Mouse (Mus musculus): ENCODE results near the gene Hexim1. TPM values are rescaled to one million over a fixed set of nuclear protein-coding genes. Genes with fewer than 3 reads are reported as not detected.

Gene Hexim1
- total RNA-seq, 4 experiments from 2014 or later = 39.0 to 51.3 (median 45.9) TPM

- DNase-seq (ENCODE audit: low spot score in 2 of 2) = peak in 1 of 2 experiments; percentile 68
Observed at GRCm38 (mm10) chr11:103116959-103117590, 1.0 kb downstream of the Hexim1 start.

DNA sequence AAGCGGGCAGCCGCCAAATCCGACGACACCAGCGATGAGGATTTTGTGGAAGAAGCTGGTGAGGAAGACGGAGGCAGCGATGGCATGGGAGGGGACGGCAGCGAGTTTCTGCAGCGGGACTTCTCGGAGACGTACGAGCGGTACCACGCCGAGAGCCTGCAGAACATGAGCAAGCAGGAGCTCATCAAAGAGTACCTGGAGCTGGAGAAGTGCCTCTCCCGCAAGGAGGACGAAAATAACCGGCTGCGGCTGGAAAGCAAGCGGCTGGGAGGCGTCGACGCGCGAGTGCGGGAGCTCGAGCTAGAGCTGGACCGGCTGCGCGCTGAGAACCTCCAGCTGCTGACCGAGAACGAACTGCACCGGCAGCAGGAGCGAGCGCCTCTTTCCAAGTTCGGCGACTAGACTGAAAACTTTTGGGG lies 1.6 kb downstream of the Hexim1 start:
- DNase-seq (ENCODE audit: low spot score in 2 of 2) = no peak

GRCm38 (mm10) chr11:103118866-103119265 lies 2.8 kb downstream of the Hexim1 start:
- no peak for DNase-seq (ENCODE audit: low spot score in 2 of 2)

DNA sequence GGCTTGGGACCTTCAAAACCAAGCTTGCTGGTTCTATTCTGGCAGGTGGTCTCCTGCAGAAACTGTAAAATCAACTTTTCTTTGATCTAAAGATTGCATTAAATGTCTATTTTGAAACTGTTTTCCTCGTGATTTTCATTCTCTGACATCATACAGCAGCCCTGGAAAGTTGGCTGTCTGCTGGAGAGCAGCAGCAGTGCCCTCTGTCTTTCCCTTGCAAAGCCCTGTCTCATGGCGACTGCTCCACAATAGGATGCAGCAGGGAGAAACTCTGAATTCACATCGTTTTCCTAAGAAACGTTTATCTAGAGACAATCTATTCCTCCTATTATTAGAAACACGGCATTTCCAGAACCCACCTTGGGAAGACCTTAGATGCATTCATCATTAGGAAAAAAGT lies 3.6 kb downstream of the Hexim1 start:
- no peak for DNase-seq (ENCODE audit: low spot score in 2 of 2)

GRCm38 (mm10) chr11:103120315-103120714 lies 4.3 kb downstream of the Hexim1 start:
- no peak for DNase-seq (ENCODE audit: low spot score in 2 of 2)

DNA sequence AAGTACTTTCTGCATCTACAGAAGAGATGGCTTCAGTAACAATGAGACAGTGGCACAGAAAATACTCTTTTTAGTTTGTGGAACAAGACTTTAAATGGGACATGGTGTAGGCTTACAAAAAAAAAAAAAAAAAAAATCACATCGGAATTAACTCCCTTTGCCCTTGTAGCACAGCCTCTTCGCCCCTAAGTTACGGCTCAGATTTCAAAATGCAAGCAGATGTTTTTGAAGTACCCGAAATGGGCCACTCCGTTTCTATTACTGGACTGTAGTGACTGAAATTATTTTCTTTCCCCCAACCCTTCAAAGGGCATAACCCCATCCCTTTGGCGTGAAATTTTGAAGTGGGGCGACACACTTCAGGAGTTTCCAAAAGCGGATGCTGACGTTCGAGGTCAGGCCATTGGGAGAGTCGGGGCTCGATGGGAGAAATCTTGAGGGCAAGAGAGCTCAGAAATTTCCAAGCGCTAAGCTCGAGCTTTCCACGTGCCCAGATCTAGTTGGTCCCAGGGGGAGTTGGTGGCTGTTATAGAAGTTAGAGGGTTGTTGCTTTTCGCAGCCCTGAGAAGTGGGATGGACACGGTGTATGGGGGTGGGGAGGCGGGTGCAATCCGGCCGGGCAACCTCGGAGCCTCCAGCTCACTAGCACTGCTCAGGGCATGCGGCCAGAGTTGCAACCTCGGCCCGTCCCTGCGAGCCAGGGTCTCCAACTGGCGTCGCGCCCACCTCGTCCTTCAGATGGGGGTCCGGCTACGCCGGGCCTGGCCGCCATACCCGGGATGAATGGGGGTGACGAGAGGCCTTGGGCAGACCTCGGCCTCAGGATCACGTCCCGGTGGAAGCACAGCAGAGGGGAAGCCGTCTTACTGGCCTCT lies 15.9 kb downstream of the Hexim1 start, which contains the start of gene Hexim2:
Gene Hexim2 (plus strand): TSS at position 729 of the 875 bp plus-strand sequence.
- peak in 1 of 2 experiments; percentile 57 for DNase-seq (ENCODE audit: low spot score in 2 of 2)

DNA sequence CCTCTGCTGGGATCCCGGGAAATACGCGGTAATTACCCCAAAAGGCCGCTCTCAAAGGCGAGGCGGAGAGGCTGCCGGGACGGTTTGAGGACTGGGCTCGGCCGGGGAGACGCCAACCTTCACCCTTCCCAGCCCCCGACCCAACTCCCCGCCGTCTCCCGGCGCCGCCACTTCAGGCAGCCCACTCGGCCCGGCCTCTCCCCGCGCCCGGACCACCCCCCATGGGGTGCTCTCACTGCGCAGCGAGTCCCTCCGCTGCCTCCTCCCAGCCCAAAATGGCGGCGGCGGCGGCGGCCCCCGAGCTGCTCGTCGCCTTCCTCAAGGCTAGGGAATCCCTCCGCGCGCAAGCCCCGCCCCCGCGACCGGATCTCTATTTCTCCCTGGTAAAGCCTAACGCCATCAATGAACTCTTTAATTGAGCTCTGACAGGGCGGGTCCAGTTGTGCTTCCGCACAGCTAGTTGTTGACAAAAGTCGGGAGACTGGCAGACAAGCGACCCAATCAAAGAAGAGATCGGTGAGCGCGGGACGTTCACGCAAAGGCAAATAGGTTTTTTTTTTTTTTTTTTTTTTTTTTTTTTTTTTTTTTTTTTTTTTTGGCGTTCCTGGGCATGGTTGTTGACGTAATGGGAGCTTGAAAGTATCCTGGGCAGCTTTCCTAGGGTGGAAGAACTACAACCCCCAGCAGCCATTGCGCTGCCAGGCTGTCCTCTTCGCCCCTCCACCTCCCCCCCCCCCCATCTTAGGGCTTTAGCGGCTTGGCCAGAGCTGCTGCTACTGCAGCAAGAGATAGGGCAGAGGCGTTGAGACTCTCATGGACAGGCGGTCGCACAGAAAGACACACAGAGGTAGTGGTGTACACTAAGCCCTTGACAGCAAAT lies 16.8 kb downstream of the Hexim1 start:
- DNase-seq (ENCODE audit: low spot score in 2 of 2) = peak; percentile 100

- DNase-seq (ENCODE audit: low spot score in 2 of 2) = no peak
Observed at GRCm38 (mm10) chr11:103133456-103134185, 17.6 kb downstream of the Hexim1 start.

DNA sequence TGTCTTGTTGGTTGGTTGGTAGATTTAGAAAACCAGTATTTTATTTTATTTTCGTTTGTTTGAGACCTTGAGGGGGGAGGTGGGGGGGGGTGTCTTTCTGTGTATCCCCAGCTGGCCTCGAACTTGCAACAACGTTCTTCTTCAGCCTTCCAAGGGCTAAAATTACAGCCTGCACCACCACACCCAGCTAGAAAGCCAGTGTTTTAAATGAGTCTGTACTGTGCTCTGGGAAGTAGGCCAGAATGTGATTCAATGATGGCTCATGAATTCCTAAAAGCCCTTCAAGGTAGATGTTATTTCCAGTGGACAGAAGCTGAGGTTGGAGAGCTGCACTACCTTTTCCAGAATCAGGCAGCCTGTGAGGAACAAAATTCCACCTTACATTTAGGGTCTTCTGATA lies 18.2 kb downstream of the Hexim1 start:
- no peak for DNase-seq (ENCODE audit: low spot score in 2 of 2)

- no peak for DNase-seq (ENCODE audit: low spot score in 2 of 2)
Observed at GRCm38 (mm10) chr11:103136039-103136577, 20.1 kb downstream of the Hexim1 start.

DNA sequence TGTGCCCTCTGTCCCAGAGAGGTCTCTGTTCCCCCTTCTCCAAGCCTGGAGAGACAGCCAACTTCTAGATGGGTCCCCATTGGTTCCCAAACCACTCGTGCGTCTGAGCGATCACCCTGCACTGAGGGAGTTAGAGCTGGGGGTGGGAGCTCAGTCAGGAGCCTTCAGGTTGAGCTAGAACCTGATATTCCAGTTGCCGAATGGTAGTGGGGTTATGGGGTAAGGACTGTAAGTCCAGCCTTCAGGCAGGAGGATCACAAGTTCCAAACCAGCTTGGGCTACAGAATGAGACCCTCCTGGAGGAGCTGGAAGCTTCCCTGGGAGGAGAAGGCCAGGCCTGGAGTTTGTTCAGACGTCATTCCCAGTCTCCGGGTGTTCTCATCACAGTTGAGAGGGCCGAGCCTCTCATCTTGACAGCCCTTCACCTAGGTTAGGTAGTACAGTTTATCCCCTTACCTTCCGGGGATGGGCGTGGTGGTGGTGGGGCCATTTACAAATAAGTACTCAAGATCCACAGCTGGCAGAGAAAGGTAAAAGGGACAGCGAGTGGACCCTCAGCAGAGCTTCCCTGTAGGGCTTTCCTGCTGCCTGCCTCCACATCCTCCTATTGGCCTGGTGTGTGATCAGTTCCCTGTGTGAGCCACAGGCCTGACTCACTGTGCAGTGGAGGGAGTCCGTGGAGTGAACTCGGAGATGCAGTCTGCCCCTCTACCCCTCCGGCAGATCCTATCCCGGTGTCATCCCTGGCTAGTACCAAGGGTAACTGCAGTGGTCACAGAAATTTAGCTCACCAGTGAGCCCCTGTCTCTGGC lies 24.1 kb downstream of the Hexim1 start:
- no peak for DNase-seq (ENCODE audit: low spot score in 2 of 2)

- DNase-seq (ENCODE audit: low spot score in 2 of 2) = no peak
Observed at GRCm38 (mm10) chr11:103140763-103141100, 24.7 kb downstream of the Hexim1 start.

GRCm38 (mm10) chr11:103141101-103141943 lies 25.3 kb downstream of the Hexim1 start:
- DNase-seq (ENCODE audit: low spot score in 2 of 2) = no peak

DNA sequence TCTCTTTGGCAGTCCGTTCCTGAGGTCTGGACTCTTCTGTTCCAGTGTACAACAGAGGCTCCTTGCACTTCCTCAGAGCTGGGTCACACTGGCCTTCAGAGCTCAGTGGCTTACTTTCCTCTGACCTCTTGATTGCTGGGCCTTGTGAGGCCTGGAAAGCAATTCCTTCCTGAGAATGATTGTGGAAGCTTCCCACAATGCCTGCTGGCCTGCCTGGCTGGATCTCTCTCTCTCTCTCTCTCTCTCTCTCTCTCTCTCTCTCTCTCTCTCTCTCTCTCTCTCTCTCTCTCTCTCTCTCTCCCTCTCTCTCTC lies 25.9 kb downstream of the Hexim1 start:
- DNase-seq (ENCODE audit: low spot score in 2 of 2) = no peak

- peak; percentile 89 to 91 for DNase-seq (ENCODE audit: low spot score in 2 of 2)
Observed at GRCm38 (mm10) chr11:103142441-103143182, 26.6 kb downstream of the Hexim1 start.

DNA sequence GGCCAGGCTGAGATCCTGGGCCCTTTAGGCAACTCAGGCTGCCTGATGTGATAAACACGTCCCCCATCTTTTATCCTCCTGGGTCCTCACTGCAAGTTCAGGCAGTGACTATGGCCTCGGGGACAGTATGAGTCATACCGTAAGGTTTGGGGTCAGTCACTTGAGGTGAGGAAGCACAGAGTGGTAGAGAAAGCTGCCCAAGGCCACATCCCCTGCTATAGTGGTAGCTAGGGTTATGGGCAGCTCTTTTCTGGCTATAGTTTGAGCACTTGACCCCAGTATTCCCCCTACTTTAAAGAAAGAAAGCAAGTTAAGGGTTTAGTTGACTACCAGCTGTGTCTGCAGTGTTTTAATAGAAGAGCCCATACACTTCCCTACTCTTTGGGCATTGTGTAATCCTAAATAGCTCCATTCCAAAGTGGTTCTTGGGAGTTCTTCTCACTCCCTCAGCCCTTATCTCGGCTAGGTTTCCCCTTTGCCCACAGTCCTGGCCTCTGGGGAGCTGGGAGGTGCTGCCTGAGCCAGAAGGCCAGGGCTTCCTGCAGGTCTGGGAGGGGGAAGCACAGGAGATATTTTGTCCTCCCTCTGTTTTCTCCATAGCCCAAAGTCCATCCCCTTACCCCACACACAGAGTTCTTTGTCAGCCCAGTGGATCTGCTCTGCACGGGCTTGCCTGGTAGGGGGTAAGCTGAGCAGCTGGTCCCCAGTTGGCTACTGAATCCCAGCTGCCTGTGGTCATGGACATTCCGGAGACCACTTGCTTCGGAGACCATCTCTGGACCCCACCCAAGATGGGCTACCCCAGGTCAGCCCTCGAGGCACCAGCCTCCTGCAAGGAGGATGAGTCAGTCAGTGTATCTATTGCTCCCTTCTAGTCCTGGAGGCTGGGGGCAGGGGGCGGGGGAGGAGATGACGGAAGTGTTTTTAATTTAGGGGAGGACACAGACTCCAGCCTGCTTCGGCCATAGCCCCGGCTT lies 28.6 kb downstream of the Hexim1 start:
- DNase-seq (ENCODE audit: low spot score in 2 of 2) = no peak

DNA sequence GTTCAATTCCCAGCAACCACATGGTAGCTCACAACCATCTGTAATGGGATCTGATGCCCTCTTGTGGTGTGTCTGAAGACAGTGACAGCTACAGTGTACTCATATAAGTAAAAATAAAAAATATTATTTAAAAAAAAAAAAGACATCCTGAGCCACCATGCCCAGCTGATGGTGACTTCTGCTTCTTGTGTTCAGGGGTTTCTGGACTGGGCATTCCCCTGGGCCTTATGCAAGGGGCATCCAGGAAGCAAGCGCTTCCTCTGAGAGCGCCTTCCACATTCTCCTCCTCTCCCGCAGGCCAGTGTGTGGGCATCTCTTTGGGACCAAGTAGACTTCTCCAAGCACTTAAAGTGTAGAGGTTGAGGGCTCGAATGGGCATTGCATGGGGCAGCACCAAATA lies 30.4 kb downstream of the Hexim1 start:
- no peak for DNase-seq (ENCODE audit: low spot score in 2 of 2)
